Mouse (Mus musculus) kidney, postnatal 14 days (tissue): ENCODE data around the gene Spata2.

Experiments used
- DNase-seq: peaks from one replicate; pipeline ENCODE4 v3.0.0; 2022; ENCODE audit warnings: mixed read lengths

The Spata2 gene

GRCm38 (mm10) chr2:167492713-167493636, at the start of gene Spata2:
TSS of gene Spata2 (minus strand) at chr2:167492887.
- DNase-seq, result peak; percentile 95

- no peak for DNase-seq
These were observed 49.7 kb upstream of the Spata2 start for GRCm38 (mm10) chr2:167542361-167542760.

GRCm38 (mm10) chr2:167541761-167542160, 49.1 kb upstream of the Spata2 start:
- no peak for DNase-seq

GRCm38 (mm10) chr2:167541324-167541723, 48.6 kb upstream of the Spata2 start:
- no peak for DNase-seq

GRCm38 (mm10) chr2:167540477-167541110, 47.9 kb upstream of the Spata2 start:
- DNase-seq, result no peak

- DNase-seq, result no peak
These were observed 47.1 kb upstream of the Spata2 start for GRCm38 (mm10) chr2:167539536-167540476.

- no peak for DNase-seq
These were observed 46.1 kb upstream of the Spata2 start for GRCm38 (mm10) chr2:167538671-167539306.

- peak; percentile 98 for DNase-seq
These were observed 45.0 kb upstream of the Spata2 start, which contains the start of gene Snai1 for GRCm38 (mm10) chr2:167537476-167538297. TSS of gene Snai1 (plus strand) at chr2:167538195.

- DNase-seq, result no peak
These were observed 43.7 kb upstream of the Spata2 start for GRCm38 (mm10) chr2:167536320-167536945.

GRCm38 (mm10) chr2:167533880-167534279, 41.2 kb upstream of the Spata2 start:
- DNase-seq, result no peak

GRCm38 (mm10) chr2:167532131-167532530, 39.4 kb upstream of the Spata2 start:
- DNase-seq, result peak; percentile 51

GRCm38 (mm10) chr2:167530536-167530935, 37.8 kb upstream of the Spata2 start:
- DNase-seq, result no peak

GRCm38 (mm10) chr2:167529935-167530513, 37.3 kb upstream of the Spata2 start:
- no peak for DNase-seq

GRCm38 (mm10) chr2:167528278-167528677, 35.6 kb upstream of the Spata2 start:
- no peak for DNase-seq

GRCm38 (mm10) chr2:167519606-167520252, 27.0 kb upstream of the Spata2 start:
- no peak for DNase-seq

GRCm38 (mm10) chr2:167515688-167516087, 23.0 kb upstream of the Spata2 start:
- DNase-seq, result no peak

GRCm38 (mm10) chr2:167514641-167515040, 22.0 kb upstream of the Spata2 start:
- no peak for DNase-seq

- no peak for DNase-seq
These were observed 20.3 kb upstream of the Spata2 start for GRCm38 (mm10) chr2:167512970-167513369.

GRCm38 (mm10) chr2:167512365-167512764, 19.7 kb upstream of the Spata2 start:
- DNase-seq, result no peak

GRCm38 (mm10) chr2:167510485-167510884, 17.8 kb upstream of the Spata2 start:
- no peak for DNase-seq
